Mouse (Mus musculus): ENCODE measurements around the gene Ankrd37. TPM values are rescaled to one million over a fixed set of nuclear protein-coding genes. Genes with fewer than 3 reads are reported as not detected.
A peak's percentile ranks its signal among the peaks of the same experiment; 100 is the strongest.

Ankrd37 gene
- total RNA-seq, 2 experiments from 2014 or later, result 2.8 to 4.9 TPM

DNA sequence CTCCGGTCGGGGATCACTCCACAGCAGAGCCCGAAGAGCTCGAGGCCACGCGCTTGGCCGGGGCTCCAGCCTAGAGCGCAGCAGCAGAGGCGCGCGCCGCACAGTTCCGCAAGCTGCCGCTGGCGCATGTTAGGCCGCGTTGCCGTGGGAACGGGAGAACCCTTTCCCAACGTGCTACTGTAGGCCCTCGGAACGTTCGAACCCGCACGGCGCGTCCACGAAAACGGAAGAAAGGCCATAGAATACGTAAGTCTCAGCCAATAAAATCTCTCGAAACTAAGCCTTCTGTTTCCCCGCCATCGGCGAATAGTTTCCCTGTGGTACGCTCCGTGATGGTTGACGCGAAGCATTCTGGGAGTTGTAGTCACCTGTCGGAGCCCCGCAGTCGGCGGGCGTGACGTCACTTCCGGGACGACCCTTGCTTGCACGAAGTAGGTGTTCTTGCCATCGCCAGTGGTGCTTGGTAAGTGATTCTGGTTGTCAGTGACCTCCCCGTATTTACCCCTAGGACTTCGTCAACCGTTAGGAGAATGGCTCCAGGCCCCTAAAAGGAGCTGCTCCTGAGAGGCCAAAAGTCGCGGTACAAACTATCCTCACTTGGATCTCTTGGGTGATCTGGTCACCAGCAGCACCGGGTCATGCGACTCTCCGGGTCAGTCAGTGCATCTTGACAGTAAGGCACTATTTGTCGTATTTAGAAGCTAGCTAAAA, 30.2 kb downstream of the Ankrd37 start, which contains the start of the genes 1700029J07Rik and Ufsp2:
TSS of gene 1700029J07Rik (minus strand) at position 127 of the 711 bp plus-strand sequence.
TSS of gene Ufsp2 (plus strand) at position 403 of the 711 bp plus-strand sequence.
- DNase-seq (ENCODE audit: low spot score in 2 of 2), result peak; percentile 91 to 98

DNA sequence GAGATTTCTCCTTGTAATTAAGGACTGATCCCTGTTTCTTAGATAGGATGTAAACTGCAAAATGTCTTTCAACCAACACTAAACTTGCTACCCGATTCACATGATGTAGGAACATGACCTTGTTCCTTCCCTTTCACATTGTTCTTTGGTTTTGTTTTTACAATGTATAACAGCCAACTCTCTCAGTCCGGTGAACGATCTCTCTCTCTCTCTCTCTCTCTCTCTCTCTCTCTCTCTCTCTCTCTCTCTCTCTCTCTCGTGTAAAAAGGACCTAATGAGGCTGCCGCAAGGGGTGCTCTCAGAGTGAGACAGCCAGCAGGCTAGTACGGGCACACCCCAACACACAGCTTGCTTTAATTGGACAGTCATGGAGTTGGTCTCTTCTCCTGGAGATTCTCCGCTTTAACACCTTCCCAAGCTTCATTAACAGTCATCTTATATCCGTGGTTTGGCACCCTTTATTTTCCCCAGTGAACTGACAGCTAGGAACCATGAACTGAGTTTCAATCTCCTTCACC, 31.5 kb downstream of the Ankrd37 start:
- DNase-seq (ENCODE audit: low spot score in 2 of 2), result no peak

DNA sequence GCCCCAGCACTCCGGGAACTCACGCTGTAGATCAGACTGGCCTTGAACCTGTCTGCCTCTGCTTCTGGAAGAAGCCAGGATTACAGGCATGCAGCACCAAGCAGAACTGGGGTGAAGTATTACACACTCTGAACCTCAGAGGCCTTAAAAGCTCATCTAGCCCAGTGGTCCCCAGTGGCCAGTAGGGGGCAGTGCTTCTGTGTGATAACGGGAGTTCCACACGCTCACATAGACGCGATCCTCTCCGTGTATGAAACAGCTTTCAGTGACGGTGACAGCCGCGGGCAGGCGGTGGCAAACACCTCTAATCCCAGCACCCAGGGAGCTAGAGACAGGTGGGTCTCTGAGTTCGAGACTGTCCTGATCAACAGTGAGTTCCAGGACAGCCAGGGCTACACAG, 34.6 kb downstream of the Ankrd37 start:
- no peak for DNase-seq (ENCODE audit: low spot score in 2 of 2)

DNA sequence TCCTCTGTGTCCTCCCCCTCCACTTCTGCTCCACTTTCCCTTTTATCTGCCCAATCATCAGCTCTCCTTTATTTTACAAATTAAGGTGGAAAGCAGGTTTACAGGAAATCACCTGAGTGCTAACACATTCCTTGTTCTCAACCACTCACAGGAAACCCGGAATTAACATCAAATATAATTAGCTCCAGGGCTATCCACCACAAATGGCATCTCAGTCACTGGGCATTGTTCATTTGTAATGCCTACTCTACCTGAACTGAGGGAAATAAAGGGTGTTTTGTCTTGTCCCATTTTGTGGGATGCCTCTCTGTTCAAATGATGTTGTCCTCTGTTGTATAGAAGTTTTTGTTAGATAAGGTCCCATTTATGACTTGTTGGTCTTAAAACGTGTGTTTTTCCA, 54.9 kb downstream of the Ankrd37 start:
- DNase-seq (ENCODE audit: low spot score in 2 of 2), result no peak

Other genes starting within 250 kb of the Ankrd37 start
- 100 to 1,000 TPM; 485 to 529 TPM for gene Pdlim3, start 120.2 kb downstream of the Ankrd37 start, total RNA-seq (2021)
- gene Ccdc110, start 71.1 kb downstream of the Ankrd37 start, total RNA-seq (2021), result not detected
- 1 to 10 TPM; 1.7 to 2.0 TPM for gene 1700029J07Rik, start 30.5 kb downstream of the Ankrd37 start, total RNA-seq (2021)
- gene Ufsp2, start 30.2 kb downstream of the Ankrd37 start, total RNA-seq (2021), result 10 to 100 TPM; 38.0 to 41.6 TPM
- gene Lrp2bp, start 6.4 kb downstream of the Ankrd37 start, total RNA-seq (2021), result 1 to 10 TPM in 1 of 2 experiments, under 1 TPM in 1; 0.83 to 1.3 TPM
- 10 to 100 TPM; 15.9 to 16.7 TPM for gene Cfap97, start 146.1 kb upstream of the Ankrd37 start, total RNA-seq (2021)
- gene Snx25, start 146.5 kb upstream of the Ankrd37 start, total RNA-seq (2021), result 10 to 100 TPM; 13.5 to 15.0 TPM
- 1,000 to 10,000 TPM; 1,578 to 1,616 TPM for gene Slc25a4, start 205.6 kb upstream of the Ankrd37 start, total RNA-seq (2021)